Mouse (Mus musculus): Measurements from ENCODE around the gene Hecw2. TPM values are rescaled to one million over a fixed set of nuclear protein-coding genes. Genes with fewer than 3 reads are reported as not detected.

Hecw2 gene
- polyA plus RNA-seq (2012; rRNA removed) = 1.3 and 1.8 TPM in 2 replicates

DNA sequence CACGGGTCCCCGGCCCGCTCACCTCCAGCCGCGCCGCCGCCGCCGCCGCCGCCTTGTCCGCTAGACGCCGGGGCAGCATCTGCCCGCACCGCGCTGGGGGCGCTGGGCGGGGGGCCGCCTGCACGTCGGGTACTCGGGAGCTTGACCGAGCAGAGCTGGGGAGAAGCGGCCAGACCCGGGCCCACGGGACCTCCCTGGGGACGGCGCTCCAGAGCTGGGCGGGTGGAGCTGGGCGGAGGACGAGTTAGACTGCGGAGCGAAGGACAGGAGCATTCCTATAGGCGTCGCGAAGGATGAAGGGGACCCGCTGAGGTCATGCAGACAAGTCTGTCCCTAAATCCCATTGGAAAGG is at the start of gene Hecw2:
TSS of gene Hecw2 (minus strand) at position 215 of the 352 bp plus-strand sequence.
- Histone ChIP-seq H3K27ac (ENCODE audit: control insufficient read depth, insufficient read depth, low read depth, low read length) (no peak within 1 kb of the TSS), H3K36me3 (ENCODE audit: control insufficient read depth, insufficient read depth, low read length) (no peaks in the 10 kb centered on the region), H3K27me3 (ENCODE audit: control insufficient read depth, insufficient read depth, low read length) (no peaks in the 10 kb centered on the region), H3K4me3 (ENCODE audit: control insufficient read depth, low read depth, low read length) (peak within 1 kb of the TSS; percentile 69), H3K4me1 (ENCODE audit: control insufficient read depth, insufficient read depth, low read length) (peaks cover 5% of the 10 kb centered on the region)
- TF ChIP-seq POLR2A (IDR thresholded peaks at IDR 0.05; ENCODE audit: control insufficient read depth, low read depth, low read length) (no peak), CTCF (IDR thresholded peaks at IDR 0.05; ENCODE audit: control insufficient read depth, insufficient read depth, insufficient replicate concordance, low read depth, low read length) (no peak)

DNA sequence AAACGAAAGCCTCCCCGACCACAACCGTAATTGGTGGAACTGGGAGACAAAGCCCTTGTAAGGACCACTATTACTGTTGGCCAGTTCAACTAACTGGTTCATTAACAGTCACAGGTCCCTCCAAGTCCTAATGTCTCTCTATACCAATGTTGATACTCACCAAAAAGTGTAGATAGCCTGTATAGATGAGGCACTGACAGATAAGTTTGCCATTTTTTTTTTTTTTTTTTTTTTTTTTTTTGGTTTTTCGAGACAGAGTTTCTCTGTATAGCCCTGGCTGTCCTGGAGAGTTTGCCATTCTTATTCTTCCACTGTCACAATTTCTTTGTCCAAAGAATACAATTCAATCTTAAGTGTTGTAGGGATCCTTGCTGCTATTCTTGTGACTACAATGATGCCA is 47.8 kb upstream of the Hecw2 start:
- no peak overlapping the region for H3K4me3 ChIP-seq (ENCODE audit: control insufficient read depth, low read depth, low read length)
- no peaks in the 10 kb centered on the region for H3K27me3 ChIP-seq (ENCODE audit: control insufficient read depth, insufficient read depth, low read length)
- TF ChIP-seq POLR2A (IDR thresholded peaks at IDR 0.05; ENCODE audit: control insufficient read depth, low read depth, low read length) (no peak), CTCF (IDR thresholded peaks at IDR 0.05; ENCODE audit: control insufficient read depth, insufficient read depth, insufficient replicate concordance, low read depth, low read length) (no peak)

DNA sequence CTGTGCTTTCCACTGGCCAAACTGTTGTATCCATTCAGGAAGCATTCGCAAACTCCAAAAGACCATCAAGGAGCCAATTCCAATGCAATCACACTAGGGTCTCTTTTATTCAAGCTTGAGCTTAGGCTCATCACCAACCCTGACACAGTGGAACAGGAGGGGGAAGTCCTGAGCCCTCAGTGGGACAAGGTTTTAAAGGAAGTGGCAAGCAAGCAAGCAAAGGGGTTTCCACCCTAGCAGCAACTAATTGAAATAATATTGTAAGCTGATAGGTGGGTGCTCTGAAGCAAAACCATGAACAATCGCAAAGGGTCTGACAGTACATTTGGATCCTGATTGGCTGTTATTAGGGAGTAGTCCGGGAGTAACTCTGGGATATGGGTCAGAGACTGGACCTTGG is 25.3 kb upstream of the Hecw2 start:
- Histone ChIP-seq H3K27me3 (ENCODE audit: control insufficient read depth, insufficient read depth, low read length) (no peaks in the 10 kb centered on the region), H3K36me3 (ENCODE audit: control insufficient read depth, insufficient read depth, low read length) (no peaks in the 10 kb centered on the region), H3K4me3 (ENCODE audit: control insufficient read depth, low read depth, low read length) (no peak overlapping the region), H3K27ac (ENCODE audit: control insufficient read depth, insufficient read depth, low read depth, low read length) (no peak overlapping the region), H3K4me1 (ENCODE audit: control insufficient read depth, insufficient read depth, low read length) (no peaks in the 10 kb centered on the region)
- no peak for TF ChIP-seq CTCF (IDR thresholded peaks at IDR 0.05; ENCODE audit: control insufficient read depth, insufficient read depth, insufficient replicate concordance, low read depth, low read length)
- TF ChIP-seq POLR2A (IDR thresholded peaks at IDR 0.05; ENCODE audit: control insufficient read depth, low read depth, low read length) = no peak

More for the DNA sequence above, 47.8 kb upstream of the Hecw2 start:
- no peaks in the 10 kb centered on the region for H3K4me1 ChIP-seq (ENCODE audit: control insufficient read depth, insufficient read depth, low read length)
- no peaks in the 10 kb centered on the region for H3K36me3 ChIP-seq (ENCODE audit: control insufficient read depth, insufficient read depth, low read length)
- no peak overlapping the region for H3K27ac ChIP-seq (ENCODE audit: control insufficient read depth, insufficient read depth, low read depth, low read length)

DNA sequence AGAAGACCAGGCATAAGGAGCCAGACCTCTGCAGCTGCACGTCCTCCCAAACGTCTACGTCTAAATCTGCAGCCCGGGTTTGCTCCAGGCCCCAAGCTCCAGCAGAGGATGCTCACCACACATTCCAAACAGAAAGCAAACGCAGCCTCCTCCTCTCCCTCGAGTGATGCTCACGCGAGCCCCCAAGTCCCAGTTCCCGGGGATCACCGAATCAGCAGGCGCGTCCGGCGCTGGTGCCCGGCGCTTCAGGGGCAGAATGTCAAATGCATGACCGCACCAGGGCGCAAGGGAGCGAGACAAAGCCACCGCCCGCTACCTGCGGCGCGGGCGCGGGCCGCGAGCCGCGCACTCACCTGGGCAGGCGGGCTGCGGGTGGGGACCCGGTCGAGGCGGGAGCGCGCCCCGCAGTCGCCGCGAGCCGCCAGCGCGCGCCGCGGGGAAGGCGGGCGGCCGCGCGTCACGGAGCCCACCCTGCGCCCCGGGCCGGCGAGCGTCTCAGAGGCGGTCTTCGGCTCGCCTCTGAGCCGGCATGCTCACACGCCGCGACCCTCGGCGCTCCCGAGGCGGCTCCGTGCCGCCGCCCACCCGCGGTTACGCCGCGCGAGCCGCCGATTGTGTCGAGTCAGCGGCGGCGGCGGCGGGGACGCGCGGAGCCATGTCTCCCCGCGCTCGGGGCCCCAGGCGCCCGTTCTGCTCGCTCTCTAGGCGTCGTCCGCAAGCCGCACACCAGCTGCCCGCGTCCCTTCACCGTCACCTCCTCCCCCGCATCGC is 600 bp downstream of the Hecw2 start:
- Histone ChIP-seq H3K27me3 (ENCODE audit: control insufficient read depth, insufficient read depth, low read length) (no peaks in the 10 kb centered on the region), H3K4me3 (ENCODE audit: control insufficient read depth, low read depth, low read length) (peak overlapping the region; percentile 69), H3K4me1 (ENCODE audit: control insufficient read depth, insufficient read depth, low read length) (peaks cover 5% of the 10 kb centered on the region), H3K36me3 (ENCODE audit: control insufficient read depth, insufficient read depth, low read length) (no peaks in the 10 kb centered on the region), H3K27ac (ENCODE audit: control insufficient read depth, insufficient read depth, low read depth, low read length) (no peak overlapping the region)
- TF ChIP-seq POLR2A (IDR thresholded peaks at IDR 0.05; ENCODE audit: control insufficient read depth, low read depth, low read length) (no peak), CTCF (IDR thresholded peaks at IDR 0.05; ENCODE audit: control insufficient read depth, insufficient read depth, insufficient replicate concordance, low read depth, low read length) (no peak)

DNA sequence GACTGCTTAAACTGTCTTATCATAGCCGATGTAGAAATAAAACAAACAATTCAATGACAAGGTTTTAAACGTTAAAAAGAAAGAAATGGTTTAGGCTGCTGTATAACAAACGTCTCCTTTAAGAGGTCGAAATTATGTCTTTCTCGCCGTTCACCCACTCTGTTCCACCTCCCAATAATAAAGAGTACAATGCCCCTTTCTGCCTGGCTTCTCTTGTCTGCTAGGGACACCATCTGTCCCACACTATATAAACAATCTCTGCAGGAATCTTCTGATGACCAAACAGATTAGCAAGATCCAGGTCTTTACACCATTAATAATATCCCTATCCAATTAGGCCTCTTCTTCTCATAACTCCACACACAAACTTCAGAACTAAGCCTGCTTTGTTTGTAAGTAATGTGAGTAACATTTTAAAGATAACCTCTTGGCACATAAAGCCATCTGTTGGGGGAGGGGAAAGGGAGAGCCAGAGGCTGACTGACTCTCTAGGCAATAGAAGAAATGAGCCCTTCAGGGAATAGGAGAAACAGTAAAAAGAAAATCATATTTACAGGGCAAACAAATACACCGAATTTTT is 1.7 kb downstream of the Hecw2 start:
- no peaks in the 10 kb centered on the region for H3K36me3 ChIP-seq (ENCODE audit: control insufficient read depth, insufficient read depth, low read length)
- no peak overlapping the region for H3K27ac ChIP-seq (ENCODE audit: control insufficient read depth, insufficient read depth, low read depth, low read length)
- no peak overlapping the region for H3K4me3 ChIP-seq (ENCODE audit: control insufficient read depth, low read depth, low read length)
- no peaks in the 10 kb centered on the region for H3K27me3 ChIP-seq (ENCODE audit: control insufficient read depth, insufficient read depth, low read length)
- no peak for TF ChIP-seq POLR2A (IDR thresholded peaks at IDR 0.05; ENCODE audit: control insufficient read depth, low read depth, low read length)
- no peak for TF ChIP-seq CTCF (IDR thresholded peaks at IDR 0.05; ENCODE audit: control insufficient read depth, insufficient read depth, insufficient replicate concordance, low read depth, low read length)
- peaks cover 5% of the 10 kb centered on the region for H3K4me1 ChIP-seq (ENCODE audit: control insufficient read depth, insufficient read depth, low read length)

DNA sequence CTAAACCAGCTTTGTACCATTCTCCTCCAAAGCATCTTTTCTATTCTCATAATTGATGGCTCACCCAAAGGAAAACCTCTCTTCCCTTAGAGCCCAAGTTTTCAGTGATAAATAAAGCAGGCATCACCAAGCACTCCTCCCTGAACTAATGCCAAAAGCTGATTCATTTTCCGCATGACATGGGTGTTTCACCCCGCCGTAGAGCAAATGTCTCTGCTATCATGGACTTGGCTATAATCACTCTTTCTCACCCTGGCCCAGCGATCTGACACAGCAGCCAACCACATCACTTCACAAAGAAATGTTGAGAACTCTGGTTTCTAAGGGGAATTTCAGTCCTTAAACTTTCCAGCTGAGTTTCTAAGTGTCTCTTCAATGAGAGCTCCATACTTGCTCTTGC is 7.4 kb downstream of the Hecw2 start:
- Histone ChIP-seq H3K4me1 (ENCODE audit: control insufficient read depth, insufficient read depth, low read length) (no peaks in the 10 kb centered on the region; the same call in 1 of the 2 replicates), H3K4me3 (ENCODE audit: control insufficient read depth, low read depth, low read length) (no peak overlapping the region), H3K27me3 (ENCODE audit: control insufficient read depth, insufficient read depth, low read length) (no peaks in the 10 kb centered on the region), H3K27ac (ENCODE audit: control insufficient read depth, insufficient read depth, low read depth, low read length) (no peak overlapping the region), H3K36me3 (ENCODE audit: control insufficient read depth, insufficient read depth, low read length) (no peaks in the 10 kb centered on the region)
- TF ChIP-seq CTCF (IDR thresholded peaks at IDR 0.05; ENCODE audit: control insufficient read depth, insufficient read depth, insufficient replicate concordance, low read depth, low read length) = no peak
- TF ChIP-seq POLR2A (IDR thresholded peaks at IDR 0.05; ENCODE audit: control insufficient read depth, low read depth, low read length) = no peak

DNA sequence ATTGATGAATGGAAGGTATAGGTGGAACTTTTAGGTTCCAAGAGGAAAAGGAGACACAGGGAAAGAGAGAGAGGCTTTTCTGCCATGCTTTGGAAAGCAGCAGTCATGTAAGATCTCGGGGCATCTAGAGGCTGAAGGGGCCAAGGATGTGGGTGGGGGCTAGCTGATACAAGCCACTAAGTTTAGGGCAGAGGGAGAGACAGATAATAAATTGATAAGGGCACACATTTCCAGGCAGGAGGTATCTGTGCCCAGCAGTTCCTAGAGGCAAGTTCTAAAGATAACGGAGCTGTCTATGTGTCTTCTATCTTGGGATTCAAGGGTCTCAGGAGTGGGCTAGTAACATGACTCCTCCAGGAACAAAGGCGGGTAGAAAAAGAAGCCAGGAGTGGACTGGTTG is 8.6 kb downstream of the Hecw2 start:
- Histone ChIP-seq H3K4me1 (ENCODE audit: control insufficient read depth, insufficient read depth, low read length) (no peaks in the 10 kb centered on the region; the same call in 1 of the 2 replicates), H3K27ac (ENCODE audit: control insufficient read depth, insufficient read depth, low read depth, low read length) (no peak overlapping the region), H3K27me3 (ENCODE audit: control insufficient read depth, insufficient read depth, low read length) (no peaks in the 10 kb centered on the region), H3K36me3 (ENCODE audit: control insufficient read depth, insufficient read depth, low read length) (no peaks in the 10 kb centered on the region), H3K4me3 (ENCODE audit: control insufficient read depth, low read depth, low read length) (no peak overlapping the region)
- TF ChIP-seq CTCF (IDR thresholded peaks at IDR 0.05; ENCODE audit: control insufficient read depth, insufficient read depth, insufficient replicate concordance, low read depth, low read length) (no peak), POLR2A (IDR thresholded peaks at IDR 0.05; ENCODE audit: control insufficient read depth, low read depth, low read length) (no peak)

Measured in testis, adult 2 months (tissue).